Mouse (Mus musculus) embryo, embryonic 11 days (tissue): ENCODE measurements around the gene Smap1.

Experiments
- DNase-seq: peaks from one replicate; pipeline ENCODE4 v3.0.0-alpha.2; 2015

The Smap1 gene

DNA sequence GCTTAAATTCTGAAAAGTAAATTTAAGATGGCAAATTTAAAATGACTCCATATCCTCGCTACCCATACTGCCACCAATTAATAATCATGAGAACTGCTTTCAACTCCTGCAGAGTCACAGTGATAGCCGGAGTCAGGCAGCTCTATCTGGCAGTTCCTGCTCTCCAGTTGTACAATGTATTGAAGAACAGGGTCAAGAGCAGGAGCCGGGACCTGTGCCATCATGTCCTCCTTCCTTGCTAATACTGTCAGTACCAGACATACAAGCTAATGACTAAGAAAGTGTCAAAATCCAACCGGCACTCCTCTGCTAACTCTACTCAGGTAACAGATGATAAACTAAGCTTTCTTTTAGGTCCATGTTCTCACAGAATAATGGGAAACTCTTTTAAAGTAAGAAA lies 3.0 kb downstream of the Smap1 start:
- DNase-seq = no peak

- DNase-seq = no peak
These were observed 6.6 kb downstream of the Smap1 start for GRCm38 (mm10) chr1:23915483-23915882.

GRCm38 (mm10) chr1:23912988-23913387 lies 9.1 kb downstream of the Smap1 start:
- DNase-seq = no peak

- peak; percentile 22 for DNase-seq
These were observed 16.0 kb downstream of the Smap1 start for GRCm38 (mm10) chr1:23906082-23906481.

GRCm38 (mm10) chr1:23903340-23903739 lies 18.8 kb downstream of the Smap1 start:
- DNase-seq = no peak

- no peak for DNase-seq
These were observed 19.4 kb downstream of the Smap1 start for GRCm38 (mm10) chr1:23902736-23903135.

- DNase-seq = no peak
These were observed 22.5 kb downstream of the Smap1 start for GRCm38 (mm10) chr1:23899647-23900020.

- DNase-seq = no peak
These were observed 23.0 kb downstream of the Smap1 start for GRCm38 (mm10) chr1:23899020-23899646.

DNA sequence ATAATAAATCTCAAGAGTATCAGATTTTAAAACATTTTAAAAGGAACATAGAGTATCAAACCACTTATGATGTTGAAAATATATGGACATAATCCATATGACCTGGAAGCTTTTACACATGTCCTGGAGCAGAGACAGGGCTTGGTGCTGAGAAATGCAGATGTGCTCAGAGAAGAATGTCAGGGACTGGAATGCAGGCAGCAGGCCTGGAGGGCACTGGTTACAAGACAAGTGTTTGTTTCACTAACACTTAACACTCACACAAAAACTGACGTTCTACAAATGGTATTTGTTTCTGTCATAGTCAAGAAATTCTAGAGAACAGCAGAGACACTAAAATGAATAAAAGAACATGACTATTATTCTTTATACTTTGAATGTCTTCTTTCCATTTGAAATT lies 30.0 kb downstream of the Smap1 start:
- peak; percentile 11 for DNase-seq

GRCm38 (mm10) chr1:23884914-23885313 lies 37.2 kb downstream of the Smap1 start:
- DNase-seq = no peak

- no peak for DNase-seq
These were observed 37.9 kb downstream of the Smap1 start for GRCm38 (mm10) chr1:23884087-23884668.

DNA sequence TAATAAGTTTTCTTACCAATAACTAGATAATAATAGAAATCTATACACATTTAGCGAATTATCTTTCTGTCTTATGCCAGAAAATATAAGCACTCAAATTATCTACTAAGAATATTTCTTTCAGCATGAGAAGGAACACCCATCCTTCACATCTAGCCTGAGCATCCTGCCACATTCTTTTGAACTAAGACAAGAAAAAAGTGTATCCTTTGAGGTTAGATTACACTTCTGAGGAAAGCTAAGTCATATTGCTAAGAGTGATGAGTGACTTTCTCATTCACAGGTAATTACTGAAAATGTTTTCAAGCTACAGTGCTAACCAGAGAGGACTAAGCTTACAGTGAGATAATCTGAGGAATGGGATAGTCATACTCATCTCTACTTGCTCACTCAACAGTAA lies 39.4 kb downstream of the Smap1 start:
- DNase-seq = no peak

GRCm38 (mm10) chr1:23872194-23872593 lies 49.9 kb downstream of the Smap1 start:
- DNase-seq = no peak

DNA sequence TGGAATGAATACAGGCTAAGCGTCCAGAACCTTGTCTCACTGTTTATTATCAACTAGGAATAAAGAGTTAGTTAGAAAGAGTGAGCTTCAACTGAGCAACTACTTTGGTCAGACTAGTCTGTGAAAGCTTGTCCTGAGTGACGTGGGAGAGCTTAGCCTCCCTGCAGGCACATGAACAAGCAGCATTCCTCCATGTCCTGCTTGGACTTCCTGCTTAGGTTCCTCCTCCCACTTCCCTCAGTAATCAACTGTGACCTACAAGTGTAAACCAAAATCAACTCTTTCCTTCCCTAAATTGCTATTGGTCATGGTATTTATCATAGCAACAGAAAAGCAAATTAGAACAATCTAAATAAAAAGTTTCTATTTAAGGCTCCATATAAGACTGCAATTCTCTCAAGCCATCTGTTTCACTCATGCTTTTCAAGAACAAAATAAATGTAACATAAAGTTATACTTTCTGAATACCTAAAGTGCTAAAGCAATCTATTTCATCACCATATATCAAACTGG lies 54.7 kb downstream of the Smap1 start:
- no peak for DNase-seq

DNA sequence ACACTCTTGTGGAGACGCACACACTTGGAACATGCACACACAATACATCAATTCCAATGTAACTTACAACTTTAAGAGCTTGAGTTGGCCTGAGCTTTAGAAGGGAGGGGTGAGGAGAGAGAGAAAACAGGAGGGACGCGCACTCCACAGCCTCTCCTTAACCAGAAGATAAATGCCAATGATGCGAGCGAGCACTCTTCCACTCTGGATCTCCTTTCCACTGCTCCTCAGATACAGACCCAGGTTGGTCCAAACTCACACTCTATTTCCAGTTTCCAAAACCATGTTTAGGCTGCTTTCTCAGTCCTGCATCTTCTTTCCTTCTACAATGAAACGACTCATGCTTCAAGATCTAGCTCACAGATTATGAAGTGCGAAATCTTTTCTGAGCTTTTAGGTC lies 56.6 kb downstream of the Smap1 start:
- no peak for DNase-seq

DNA sequence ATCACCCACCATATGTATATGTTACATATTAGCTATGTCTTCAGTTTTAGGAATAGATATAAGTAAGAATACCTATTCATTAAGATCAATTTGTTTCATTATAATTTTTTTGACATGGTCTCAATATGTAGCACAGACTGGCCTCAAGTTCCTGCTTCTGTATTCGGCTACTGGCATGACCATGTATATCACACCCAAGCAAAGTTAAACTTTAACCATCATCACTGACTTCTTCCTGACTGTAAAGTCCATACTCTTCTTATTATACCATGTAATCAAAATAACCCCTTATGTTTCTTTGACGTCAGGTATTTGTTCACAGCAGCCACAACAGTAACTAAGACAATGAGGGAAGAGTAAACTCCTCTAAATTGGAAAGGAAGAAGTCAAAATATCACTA lies 61.2 kb downstream of the Smap1 start:
- no peak for DNase-seq

- no peak for DNase-seq
These were observed 66.5 kb downstream of the Smap1 start for GRCm38 (mm10) chr1:23855623-23856022.

DNA sequence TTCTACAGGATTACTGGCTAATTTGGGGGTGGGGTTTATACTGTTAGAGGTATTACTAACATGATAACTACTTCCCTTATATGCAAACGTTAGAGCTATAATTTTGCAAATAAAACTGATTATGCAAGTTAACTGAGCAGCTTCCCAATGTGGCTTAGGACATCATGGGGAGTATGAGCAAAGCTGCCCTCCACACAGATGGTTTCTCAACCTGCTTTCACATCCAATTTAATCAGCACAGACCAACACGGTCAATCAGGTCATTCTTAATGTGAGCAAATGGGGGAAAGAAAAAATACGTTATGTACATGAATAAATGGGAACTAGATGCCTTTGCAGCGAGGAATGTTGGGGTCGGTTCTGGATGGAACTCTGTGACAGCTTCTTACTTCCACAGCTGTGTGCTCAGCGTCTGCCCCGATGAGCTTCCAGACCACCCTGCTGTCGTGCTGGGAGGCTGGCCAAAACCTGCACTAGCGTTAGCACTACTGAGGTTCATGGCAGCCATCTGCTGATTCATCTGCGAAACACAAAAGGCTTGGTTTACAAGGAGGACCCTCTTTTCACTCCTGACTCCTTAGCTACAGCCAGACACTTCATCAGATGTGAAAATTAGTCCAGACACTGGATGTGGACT lies 76.0 kb downstream of the Smap1 start:
- no peak for DNase-seq

- DNase-seq = no peak
These were observed 77.1 kb downstream of the Smap1 start for GRCm38 (mm10) chr1:23845007-23845406.

GRCm38 (mm10) chr1:23843790-23844189 lies 78.3 kb downstream of the Smap1 start:
- DNase-seq = no peak

DNA sequence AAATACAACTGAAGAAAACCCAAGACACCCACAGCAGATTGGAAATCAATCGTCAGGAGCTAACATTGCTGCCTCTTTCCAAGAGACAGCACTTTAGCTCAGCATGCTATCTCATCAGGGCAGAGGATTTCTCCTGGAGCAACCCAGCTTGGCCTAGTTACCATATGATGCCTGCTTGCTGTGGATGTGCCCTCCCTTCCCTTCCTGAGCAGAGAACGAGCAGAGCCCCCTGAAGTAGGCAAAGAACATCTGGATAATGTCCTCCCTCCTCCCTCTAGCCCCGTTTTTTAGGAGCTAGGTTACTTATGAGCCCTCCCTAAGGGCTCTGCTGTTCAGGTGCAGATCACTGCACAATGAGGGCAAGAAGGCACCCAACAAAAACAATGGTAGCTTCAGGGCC lies 79.5 kb downstream of the Smap1 start:
- no peak for DNase-seq

GRCm38 (mm10) chr1:23840924-23841323 lies 81.2 kb downstream of the Smap1 start:
- no peak for DNase-seq

GRCm38 (mm10) chr1:23836630-23837029 lies 85.5 kb downstream of the Smap1 start:
- no peak for DNase-seq

- DNase-seq = no peak
These were observed 87.3 kb downstream of the Smap1 start for GRCm38 (mm10) chr1:23834819-23835218.
